Mouse (Mus musculus) CH12.LX (cell line): ENCODE data around the gene Eya2.
A peak's percentile ranks its signal among the peaks of the same experiment; 100 is the strongest.

Source experiments
- HCFC1 ChIP-seq: IDR thresholded peaks from 2 replicates; pipeline ENCODE4 v1.6.1; 2012; ENCODE audit warnings: low read depth, mild to moderate bottlenecking, inconsistent platforms, low read length, improper control_type of control experiment
- KAT2A ChIP-seq: IDR thresholded peaks from 2 replicates; pipeline ENCODE4 v1.6.1; 2012; ENCODE audit warnings: low read length, improper control_type of control experiment, inconsistent platforms; ENCODE audit not compliant: insufficient replicate concordance
- MYC ChIP-seq: IDR thresholded peaks from 2 replicates; pipeline ENCODE4 v1.6.1; 2011; ENCODE audit warnings: low read depth, mild to moderate bottlenecking, improper control_type of control experiment, low read length
- NRF1 ChIP-seq: IDR thresholded peaks from 2 replicates; pipeline ENCODE4 v1.6.1; 2014; ENCODE audit warnings: low read depth, mild to moderate bottlenecking, inconsistent platforms, low read length, improper control_type of control experiment, moderate library complexity
- POLR2A ChIP-seq: IDR thresholded peaks from 2 replicates; pipeline ENCODE4 v1.6.1; 2011; ENCODE audit warnings: low read depth, mild to moderate bottlenecking, improper control_type of control experiment, low read length
- SIN3A ChIP-seq: IDR thresholded peaks from 2 replicates; pipeline ENCODE4 v1.6.1; 2012; ENCODE audit warnings: low read length, improper control_type of control experiment, inconsistent platforms
- TCF12 ChIP-seq: IDR thresholded peaks from 2 replicates; pipeline ENCODE4 v1.6.1; 2014; ENCODE audit warnings: low read depth, mild to moderate bottlenecking, inconsistent platforms, low read length, improper control_type of control experiment

- TF ChIP-seq KAT2A, result no peak
- TF ChIP-seq TCF12, result no peak
- TF ChIP-seq POLR2A, result no peak
- peak; percentile 21; the same call in 1 of the 2 replicates for TF ChIP-seq SIN3A
- TF ChIP-seq MYC, result no peak
- TF ChIP-seq HCFC1, result no peak
- no peak for TF ChIP-seq NRF1
These were observed 196.8 kb downstream of the Eya2 start for GRCm38 (mm10) chr2:165791657-165792056.
